Mouse (Mus musculus) A20 (cell line): ENCODE results near the gene Ptgs1.

Experiments used
- DNase-seq: peaks from one replicate; pipeline ENCODE4 v3.0.0-alpha.2; 2011; ENCODE audit warnings: low read depth, low spot score

The Ptgs1 gene

GRCm38 (mm10) chr2:36247964-36248363 is 17.7 kb downstream of the Ptgs1 start:
- DNase-seq: no peak

- no peak for DNase-seq
Measured at GRCm38 (mm10) chr2:36251156-36251555, 20.9 kb downstream of the Ptgs1 start.

- DNase-seq: no peak
Measured at GRCm38 (mm10) chr2:36252505-36252904, 22.3 kb downstream of the Ptgs1 start.

GRCm38 (mm10) chr2:36254445-36254844 is 24.2 kb downstream of the Ptgs1 start:
- DNase-seq: no peak

- no peak for DNase-seq
Measured at GRCm38 (mm10) chr2:36256931-36257330, 26.7 kb downstream of the Ptgs1 start.

- DNase-seq: no peak
Measured at GRCm38 (mm10) chr2:36259382-36259781, 29.2 kb downstream of the Ptgs1 start.

- no peak for DNase-seq
Measured at GRCm38 (mm10) chr2:36259798-36260540, 29.7 kb downstream of the Ptgs1 start.

GRCm38 (mm10) chr2:36262025-36262424 is 31.8 kb downstream of the Ptgs1 start:
- DNase-seq: no peak

- no peak for DNase-seq
Measured at GRCm38 (mm10) chr2:36269458-36269857, 39.2 kb downstream of the Ptgs1 start.

GRCm38 (mm10) chr2:36270186-36270585 is 40.0 kb downstream of the Ptgs1 start:
- DNase-seq: no peak

- no peak for DNase-seq
Measured at GRCm38 (mm10) chr2:36271085-36271484, 40.9 kb downstream of the Ptgs1 start.

GRCm38 (mm10) chr2:36272288-36272950 is 42.2 kb downstream of the Ptgs1 start:
- DNase-seq: peak; percentile 46

GRCm38 (mm10) chr2:36276454-36276853 is 46.2 kb downstream of the Ptgs1 start:
- DNase-seq: peak; percentile 65

- DNase-seq: no peak
Measured at GRCm38 (mm10) chr2:36278760-36279159, 48.5 kb downstream of the Ptgs1 start.

- no peak for DNase-seq
Measured at GRCm38 (mm10) chr2:36281138-36281537, 50.9 kb downstream of the Ptgs1 start.

GRCm38 (mm10) chr2:36282301-36282700 is 52.1 kb downstream of the Ptgs1 start:
- no peak for DNase-seq
